In genomic region chr3:86541863-86542397, GRCm38 (mm10) we compare ENCODE assay signal across 16 mouse cellular contexts. TPM values are rescaled to one million over a fixed set of nuclear protein-coding genes. Genes with fewer than 3 reads are reported as not detected.
DNase-seq lines count a peak whose midpoint lies in the region; ATAC-seq lines count a peak whose summit lies in the region.
"Had no signal": no experiment of that assay in that cellular context is flagged by ENCODE, and none has a peak within 500 bp of the region (broad histone marks: within the 10 kb centered on the region; RNA-seq: fewer than 3 reads in every experiment).

No protein-coding gene starts in this region.

- WGBS in embryonic facial prominence, embryonic 13.5 days = 37% methylated on average over 1 of the region's 1 CpGs
- 57% methylated on average over 1 of the region's 1 CpGs for WGBS in hindbrain, embryonic 16.5 days
- 42% methylated on average over 1 of the region's 1 CpGs for WGBS in limb, embryonic 15.5 days
- 30% methylated on average over 1 of the region's 1 CpGs for WGBS in neural tube, embryonic 14.5 days
- whole genome bisulfite sequencing in forebrain, embryonic 15.5 days = 53% methylated on average over 1 of the region's 1 CpGs

- H3K36me3 ChIP-seq in embryonic facial prominence, embryonic 13.5 days = no peaks in the 10 kb centered on the region
- no peaks in the 10 kb centered on the region for H3K36me3 ChIP-seq in hindbrain, embryonic 16.5 days (ENCODE audit: control insufficient read depth, insufficient read depth, low read length)
- H3K36me3 ChIP-seq in limb, embryonic 15.5 days = no peaks in the 10 kb centered on the region
- no peaks in the 10 kb centered on the region for H3K36me3 ChIP-seq in neural tube, embryonic 14.5 days (ENCODE audit: control insufficient read depth, insufficient read depth, low read length)
- no peaks in the 10 kb centered on the region for H3K36me3 ChIP-seq in forebrain, embryonic 15.5 days
- H3K36me3 ChIP-seq: stomach, embryonic 15.5 days had no signal

- H3K4me3 ChIP-seq in embryonic facial prominence, embryonic 13.5 days = peak overlapping the region; percentile 41
- peak overlapping the region; percentile 30; the same call in 1 of the 2 replicates for H3K4me3 ChIP-seq in hindbrain, embryonic 16.5 days (ENCODE audit: low read length)
- H3K4me3 ChIP-seq in limb, embryonic 15.5 days = peak overlapping the region; percentile 2; the same call in 1 of the 2 replicates
- peak overlapping the region; percentile 32 for H3K4me3 ChIP-seq in neural tube, embryonic 14.5 days (ENCODE audit: low read depth, low read length)
- H3K4me3 ChIP-seq in forebrain, embryonic 15.5 days = no peak overlapping the region
- H3K4me3 ChIP-seq: stomach, embryonic 15.5 days had no signal

- intact Hi-C loops in left cerebral cortex, postnatal 36 days (cut with DNase I) = no loop called here

- H3K4me2 ChIP-seq in embryonic facial prominence, embryonic 13.5 days = peak overlapping the region; percentile 49
- H3K4me2 ChIP-seq in hindbrain, embryonic 16.5 days (ENCODE audit: low read length) = peak overlapping the region; percentile 54
- H3K4me2 ChIP-seq in limb, embryonic 15.5 days = 0 out of 2 replicates have a peak overlapping the region, but pooled peaks have one; percentile 3
- peak overlapping the region; percentile 40 for H3K4me2 ChIP-seq in neural tube, embryonic 14.5 days (ENCODE audit: low read depth, low read length)
- H3K4me2 ChIP-seq in forebrain, embryonic 15.5 days (replicated peaks) = no peak overlapping the region
- H3K4me2 ChIP-seq: lung, embryonic 14.5 days; stomach, embryonic 15.5 days had no signal

- 0 out of 2 replicates have a peak, but pooled peaks cover 6% of the 10 kb centered on the region for H3K27me3 ChIP-seq in embryonic facial prominence, embryonic 13.5 days
- H3K27me3 ChIP-seq in hindbrain, embryonic 16.5 days (replicated peaks; ENCODE audit: control insufficient read depth, insufficient read depth, low read length) = 0 out of 2 replicates have a peak, but pooled peaks cover 3% of the 10 kb centered on the region
- peaks cover 7% of the 10 kb centered on the region for H3K27me3 ChIP-seq in limb, embryonic 15.5 days
- H3K27me3 ChIP-seq in neural tube, embryonic 14.5 days (ENCODE audit: control insufficient read depth, insufficient read depth, low read length) = no peaks in the 10 kb centered on the region
- H3K27me3 ChIP-seq in forebrain, embryonic 15.5 days = peaks cover 66% of the 10 kb centered on the region

- H3K9ac ChIP-seq in embryonic facial prominence, embryonic 13.5 days = peak overlapping the region; percentile 70
- H3K9ac ChIP-seq in hindbrain, embryonic 16.5 days (ENCODE audit: low read depth, low read length) = peak overlapping the region; percentile 45; the same call in 1 of the 2 replicates
- H3K9ac ChIP-seq in limb, embryonic 15.5 days = no peak overlapping the region
- H3K9ac ChIP-seq in neural tube, embryonic 14.5 days (replicated peaks; ENCODE audit: low read depth, low read length) = peak overlapping the region; percentile 52
- no peak overlapping the region for H3K9ac ChIP-seq in forebrain, embryonic 15.5 days (replicated peaks)
- H3K9ac ChIP-seq: forebrain, postnatal 0 days; lung, embryonic 14.5 days; stomach, embryonic 15.5 days had no signal

- peaks cover 14% of the 10 kb centered on the region for H3K4me1 ChIP-seq in embryonic facial prominence, embryonic 13.5 days
- peaks cover 11% of the 10 kb centered on the region for H3K4me1 ChIP-seq in hindbrain, embryonic 16.5 days (ENCODE audit: control insufficient read depth, insufficient read depth, low read depth, low read length)
- H3K4me1 ChIP-seq in limb, embryonic 15.5 days = peaks cover 19% of the 10 kb centered on the region
- H3K4me1 ChIP-seq in neural tube, embryonic 14.5 days (ENCODE audit: control insufficient read depth, insufficient read depth, low read length) = peaks cover 16% of the 10 kb centered on the region
- peaks cover 10% of the 10 kb centered on the region for H3K4me1 ChIP-seq in forebrain, embryonic 15.5 days

- DNase-seq in left cerebral cortex, postnatal 36 days (ENCODE audit: low spot score in 2 of 2) = no peak
- DNase-seq: cerebellum, postnatal 10 days; forebrain, postnatal 0 days; gastrocnemius, postnatal 36 days; kidney, adult 11 months; lung, embryonic 14.5 days; right cerebral cortex, postnatal 4 days; thymus, postnatal 14 days had no signal

- peak overlapping the region; percentile 77 for H3K27ac ChIP-seq in embryonic facial prominence, embryonic 13.5 days
- H3K27ac ChIP-seq in hindbrain, embryonic 16.5 days (ENCODE audit: low read depth, low read length) = peak overlapping the region; percentile 71
- no peak overlapping the region for H3K27ac ChIP-seq in limb, embryonic 15.5 days
- peak overlapping the region; percentile 82 for H3K27ac ChIP-seq in neural tube, embryonic 14.5 days (ENCODE audit: low read depth, low read length)
- no peak overlapping the region for H3K27ac ChIP-seq in forebrain, embryonic 15.5 days (replicated peaks)
- H3K27ac ChIP-seq: stomach, embryonic 15.5 days had no signal

- no peak for ATAC-seq in embryonic facial prominence, embryonic 13.5 days (ENCODE audit: insufficient number of reproducible peaks, insufficient read depth, low FRiP score, low TSS enrichment, low read depth)
- ATAC-seq in hindbrain, embryonic 16.5 days = no peak
- no peak for ATAC-seq in limb, embryonic 15.5 days (ENCODE audit: insufficient number of reproducible peaks, low FRiP score, low TSS enrichment, low read depth)
- ATAC-seq in neural tube, embryonic 14.5 days (ENCODE audit: low read depth) = peak; percentile 38; the same call in 1 of the 2 replicates
- ATAC-seq in forebrain, embryonic 15.5 days (replicated peaks) = no peak
- ATAC-seq in megakaryocyte-erythroid progenitor cell, adult 5-6 weeks (replicated peaks; ENCODE audit: low FRiP score, low TSS enrichment, poor library complexity, severe bottlenecking) = no peak
- ATAC-seq: CD4-positive, CD25-positive, alpha-beta regulatory T cell, adult 4 months; forebrain, postnatal 0 days had no signal

- no peaks in the 10 kb centered on the region for H3K9me3 ChIP-seq in embryonic facial prominence, embryonic 13.5 days
- no peaks in the 10 kb centered on the region for H3K9me3 ChIP-seq in hindbrain, embryonic 16.5 days (ENCODE audit: control insufficient read depth, low read length)
- no peaks in the 10 kb centered on the region for H3K9me3 ChIP-seq in limb, embryonic 15.5 days
- H3K9me3 ChIP-seq in neural tube, embryonic 14.5 days (ENCODE audit: control insufficient read depth, low read length) = no peaks in the 10 kb centered on the region
- no peaks in the 10 kb centered on the region for H3K9me3 ChIP-seq in forebrain, embryonic 15.5 days
- H3K9me3 ChIP-seq: stomach, embryonic 15.5 days had no signal

RNA-seq across cellular contexts. Expression of gene Mab21l2, which starts 6.5 kb away (rescaled TPM):
- polyA plus RNA-seq in embryonic facial prominence, embryonic 13.5 days (2015; fragmentation: Nextera tagmentation; extraction: Ambion mirVana) = 171 and 186 TPM in 2 replicates
- 190 and 200 TPM in 2 replicates for polyA plus RNA-seq in hindbrain, embryonic 16.5 days (2015; fragmentation: Nextera tagmentation; extraction: Ambion mirVana)
- polyA plus RNA-seq in limb, embryonic 15.5 days (2015; fragmentation: Nextera tagmentation; extraction: Ambion mirVana) = 16.6 and 22.9 TPM in 2 replicates
- 246 and 271 TPM in 2 replicates for polyA plus RNA-seq in neural tube, embryonic 14.5 days (2014; fragmentation: Nextera tagmentation; extraction: Ambion mirVana)
- polyA plus RNA-seq in forebrain, embryonic 15.5 days (2015; fragmentation: Nextera tagmentation; extraction: Ambion mirVana) = 2.2 and 3.5 TPM in 2 replicates
- not detected in 2 replicates for total RNA-seq in megakaryocyte-erythroid progenitor cell, adult 5-6 weeks (2014; fragmentation: Nextera tagmentation)
- total RNA-seq in megakaryocyte-erythroid progenitor cell, adult 5-6 weeks (2017) = not detected in 2 replicates
- total RNA-seq in left cerebral cortex, postnatal 36 days (2021) = not detected

Comparison
In these comparisons a context has a peak if more than half of its experiments do, and no peak if none do; other contexts are left out.
1. H3K27ac ChIP-seq: peak in embryonic facial prominence, embryonic 13.5 days (single experiment), hindbrain, embryonic 16.5 days (single experiment) and neural tube, embryonic 14.5 days (single experiment); none in limb, embryonic 15.5 days (single experiment) and forebrain, embryonic 15.5 days (single experiment).
2. H3K9ac ChIP-seq: peak in embryonic facial prominence, embryonic 13.5 days (single experiment), hindbrain, embryonic 16.5 days (single experiment) and neural tube, embryonic 14.5 days (single experiment); none in limb, embryonic 15.5 days (single experiment) and forebrain, embryonic 15.5 days (single experiment).